Mouse (Mus musculus): ENCODE results near the gene Lrrc72.

- TF ChIP-seq CTCF (IDR thresholded peaks at IDR 0.05; ENCODE audit: low read depth, low read length) (no peak), POLR2A (IDR thresholded peaks at IDR 0.05; ENCODE audit: borderline replicate concordance, low read depth, low read length) (no peak)
These were observed 36.3 kb downstream of the Lrrc72 start for GRCm38 (mm10) chr12:36216905-36217304.

Data from bone marrow macrophage, adult 2 months (primary cell).